Mouse (Mus musculus): Measurements from ENCODE around the gene Chmp4b.

DNA sequence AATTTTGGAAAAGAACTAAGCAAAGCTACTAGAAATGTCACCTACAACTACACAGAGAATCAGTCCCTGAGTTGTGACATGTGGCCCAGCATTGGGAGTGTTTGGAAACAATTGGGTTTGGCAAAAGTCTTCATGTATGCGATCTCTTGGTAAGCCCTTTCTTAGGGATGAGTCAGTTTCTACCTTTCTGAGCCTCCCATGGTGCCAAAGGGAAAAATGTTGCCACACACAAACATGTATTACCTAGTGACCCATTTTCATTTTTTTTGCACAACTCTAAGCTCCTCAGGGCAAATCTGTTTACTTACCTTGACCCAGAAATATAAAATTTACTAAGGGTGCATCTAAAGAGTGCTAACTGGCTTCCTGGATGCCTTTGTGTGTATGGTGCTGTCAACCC, 44.5 kb upstream of the Chmp4b start:
- no peak for TF ChIP-seq POLR2A (IDR thresholded peaks at IDR 0.05; ENCODE audit: borderline replicate concordance, insufficient read depth, low read length)
- TF ChIP-seq CTCF (IDR thresholded peaks at IDR 0.05; ENCODE audit: borderline replicate concordance, insufficient read depth, low read depth, low read length): no peak
